Mouse (Mus musculus) lung, postnatal 10 days (tissue): ENCODE measurements around the gene Msln.

Experiments used
- DNase-seq: peaks from one replicate; pipeline ENCODE4 v3.0.0; 2021

Msln gene

GRCm38 (mm10) chr17:25754241-25754640, at the start of gene Msln:
Msln (minus strand) TSS chr17:25754378.
- no peak for DNase-seq

GRCm38 (mm10) chr17:25802825-25803517, 48.8 kb upstream of the Msln start:
- DNase-seq, result peak; percentile 52

GRCm38 (mm10) chr17:25801029-25801428, 46.9 kb upstream of the Msln start:
- peak; percentile 82 for DNase-seq

GRCm38 (mm10) chr17:25796951-25797369, 42.8 kb upstream of the Msln start, which contains the start of gene Metrn:
Metrn (minus strand) TSS chr17:25797136.
- peak; percentile 94 for DNase-seq

GRCm38 (mm10) chr17:25796211-25796771, 42.1 kb upstream of the Msln start:
- DNase-seq, result peak; percentile 25

GRCm38 (mm10) chr17:25795609-25796092, 41.5 kb upstream of the Msln start, which contains the start of gene AC134908.4:
AC134908.4 (minus strand) TSS chr17:25795659.
- DNase-seq, result no peak

- no peak for DNase-seq
These were observed 40.8 kb upstream of the Msln start for GRCm38 (mm10) chr17:25794998-25795397.

GRCm38 (mm10) chr17:25794197-25794596, 40.0 kb upstream of the Msln start:
- no peak for DNase-seq

GRCm38 (mm10) chr17:25792615-25793014, 38.4 kb upstream of the Msln start, which contains the start of gene Fam173a:
Fam173a (minus strand) TSS chr17:25792901.
- DNase-seq, result peak; percentile 92

GRCm38 (mm10) chr17:25791843-25792527, 37.8 kb upstream of the Msln start:
- peak; percentile 94 for DNase-seq

- no peak for DNase-seq
These were observed 37.2 kb upstream of the Msln start for GRCm38 (mm10) chr17:25791320-25791842.

- no peak for DNase-seq
These were observed 32.8 kb upstream of the Msln start for GRCm38 (mm10) chr17:25786781-25787504.

GRCm38 (mm10) chr17:25786280-25786679, 32.1 kb upstream of the Msln start, which contains the start of gene Ccdc78:
Ccdc78 (plus strand) TSS chr17:25786580.
- DNase-seq, result no peak

- peak; percentile 96 for DNase-seq
These were observed 31.1 kb upstream of the Msln start, which contains the start of gene Haghl for GRCm38 (mm10) chr17:25785281-25785745. Haghl (minus strand) TSS chr17:25785673.

- DNase-seq, result no peak
These were observed 29.8 kb upstream of the Msln start for GRCm38 (mm10) chr17:25783861-25784574.

GRCm38 (mm10) chr17:25783086-25783485, 28.9 kb upstream of the Msln start:
- no peak for DNase-seq

- DNase-seq, result no peak
These were observed 27.2 kb upstream of the Msln start for GRCm38 (mm10) chr17:25781339-25781738.

- DNase-seq, result no peak
These were observed 23.8 kb upstream of the Msln start for GRCm38 (mm10) chr17:25777948-25778347.

- DNase-seq, result no peak
These were observed 21.3 kb upstream of the Msln start for GRCm38 (mm10) chr17:25775318-25776062.

GRCm38 (mm10) chr17:25773549-25774120, 19.5 kb upstream of the Msln start, which contains the start of gene Narfl:
Narfl (plus strand) TSS chr17:25773776.
- DNase-seq, result peak; percentile 97
